Mouse (Mus musculus): ENCODE measurements around the gene Ctsf.
"Not testable (repeated sequence)": the region's sequence is repeated elsewhere in the genome, so short reads cannot be mapped to it uniquely, and the experiment has no call there.

Gene Ctsf

GRCm38 (mm10) chr19:4854552-4855469 lies at the start of gene Ctsf:
Gene Ctsf, plus strand, starts transcription at chr19:4855130.
- peak; percentile 93 for ATAC-seq (ENCODE audit: insufficient number of reproducible peaks, low FRiP score, low TSS enrichment)

- no peak for ATAC-seq (ENCODE audit: insufficient number of reproducible peaks, low FRiP score, low TSS enrichment)
These were observed 44.6 kb upstream of the Ctsf start for GRCm38 (mm10) chr19:4810309-4810708.

- ATAC-seq (ENCODE audit: insufficient number of reproducible peaks, low FRiP score, low TSS enrichment), result no peak; the same call in 1 of the 2 replicates
These were observed 44.2 kb upstream of the Ctsf start for GRCm38 (mm10) chr19:4810746-4811062.

- peak; percentile 98 for ATAC-seq (ENCODE audit: insufficient number of reproducible peaks, low FRiP score, low TSS enrichment)
These were observed 43.6 kb upstream of the Ctsf start, which contains the start of the genes Gm21992 and Rbm14 for GRCm38 (mm10) chr19:4811063-4811908. Gene Gm21992, minus strand, starts transcription at chr19:4811612. Gene Rbm14, minus strand, starts transcription at chr19:4811634.

- 0 out of 2 replicates have a peak, but pooled peaks have one; percentile 18 for ATAC-seq (ENCODE audit: insufficient number of reproducible peaks, low FRiP score, low TSS enrichment)
These were observed 43.1 kb upstream of the Ctsf start for GRCm38 (mm10) chr19:4811909-4812242.

GRCm38 (mm10) chr19:4812334-4812949 lies 42.5 kb upstream of the Ctsf start:
- not testable (repeated sequence) for ATAC-seq (ENCODE audit: insufficient number of reproducible peaks, low FRiP score, low TSS enrichment)

- no peak for ATAC-seq (ENCODE audit: insufficient number of reproducible peaks, low FRiP score, low TSS enrichment)
These were observed 41.9 kb upstream of the Ctsf start for GRCm38 (mm10) chr19:4813015-4813414.

- ATAC-seq (ENCODE audit: insufficient number of reproducible peaks, low FRiP score, low TSS enrichment), result no peak
These were observed 37.6 kb upstream of the Ctsf start for GRCm38 (mm10) chr19:4817182-4817835.

- no peak for ATAC-seq (ENCODE audit: insufficient number of reproducible peaks, low FRiP score, low TSS enrichment)
These were observed 34.1 kb upstream of the Ctsf start for GRCm38 (mm10) chr19:4820678-4821303.

- no peak for ATAC-seq (ENCODE audit: insufficient number of reproducible peaks, low FRiP score, low TSS enrichment)
These were observed 26.4 kb upstream of the Ctsf start for GRCm38 (mm10) chr19:4828444-4829114.

- no peak for ATAC-seq (ENCODE audit: insufficient number of reproducible peaks, low FRiP score, low TSS enrichment)
These were observed 25.8 kb upstream of the Ctsf start for GRCm38 (mm10) chr19:4829156-4829555.

GRCm38 (mm10) chr19:4833977-4834376 lies 21.0 kb upstream of the Ctsf start:
- ATAC-seq (ENCODE audit: insufficient number of reproducible peaks, low FRiP score, low TSS enrichment), result no peak

- ATAC-seq (ENCODE audit: insufficient number of reproducible peaks, low FRiP score, low TSS enrichment), result no peak
These were observed 18.8 kb upstream of the Ctsf start for GRCm38 (mm10) chr19:4836096-4836495.

GRCm38 (mm10) chr19:4837049-4837448 lies 17.9 kb upstream of the Ctsf start:
- no peak for ATAC-seq (ENCODE audit: insufficient number of reproducible peaks, low FRiP score, low TSS enrichment)

- no peak for ATAC-seq (ENCODE audit: insufficient number of reproducible peaks, low FRiP score, low TSS enrichment)
These were observed 16.3 kb upstream of the Ctsf start for GRCm38 (mm10) chr19:4838526-4839140.

GRCm38 (mm10) chr19:4839149-4839548 lies 15.8 kb upstream of the Ctsf start, which contains the start of the genes Ccs and Ccdc87:
Gene Ccs, minus strand, starts transcription at chr19:4839332.
Gene Ccdc87, plus strand, starts transcription at chr19:4839366.
- peak; percentile 99 for ATAC-seq (ENCODE audit: insufficient number of reproducible peaks, low FRiP score, low TSS enrichment)

- no peak for ATAC-seq (ENCODE audit: insufficient number of reproducible peaks, low FRiP score, low TSS enrichment)
These were observed 14.1 kb upstream of the Ctsf start for GRCm38 (mm10) chr19:4840848-4841247.

GRCm38 (mm10) chr19:4842611-4843010 lies 12.3 kb upstream of the Ctsf start:
- ATAC-seq (ENCODE audit: insufficient number of reproducible peaks, low FRiP score, low TSS enrichment), result no peak

- ATAC-seq (ENCODE audit: insufficient number of reproducible peaks, low FRiP score, low TSS enrichment), result no peak
These were observed 9.1 kb upstream of the Ctsf start for GRCm38 (mm10) chr19:4845846-4846245.
